Mouse (Mus musculus) brain, embryonic 18.5 days (tissue): ENCODE results near the gene Mthfd2l.
A peak's percentile ranks its signal among the peaks of the same experiment; 100 is the strongest.

ENCODE experiments used
- DNase-seq: peaks from one replicate; pipeline ENCODE4 v3.0.0-alpha.2; 2012; ENCODE audit warnings: low read depth, low spot score

The Mthfd2l gene

GRCm38 (mm10) chr5:90930971-90931851 lies at the start of gene Mthfd2l:
Mthfd2l (plus strand) TSS chr5:90931117.
- DNase-seq, result peak; percentile 54

GRCm38 (mm10) chr5:90881682-90882081 lies 49.2 kb upstream of the Mthfd2l start:
- DNase-seq, result no peak

- DNase-seq, result no peak
These were observed 48.8 kb upstream of the Mthfd2l start for GRCm38 (mm10) chr5:90882146-90882545.

- no peak for DNase-seq
These were observed 46.2 kb upstream of the Mthfd2l start for GRCm38 (mm10) chr5:90884628-90885242.

GRCm38 (mm10) chr5:90888661-90889060 lies 42.3 kb upstream of the Mthfd2l start:
- DNase-seq, result no peak

GRCm38 (mm10) chr5:90890519-90891463 lies 40.1 kb upstream of the Mthfd2l start, which contains the start of gene Cxcl1:
Cxcl1 (plus strand) TSS chr5:90891241.
- DNase-seq, result no peak

GRCm38 (mm10) chr5:90891464-90891813 lies 39.5 kb upstream of the Mthfd2l start:
- DNase-seq, result no peak

GRCm38 (mm10) chr5:90894231-90894630 lies 36.7 kb upstream of the Mthfd2l start:
- DNase-seq, result no peak

GRCm38 (mm10) chr5:90897429-90897828 lies 33.5 kb upstream of the Mthfd2l start:
- DNase-seq, result no peak

- no peak for DNase-seq
These were observed 31.6 kb upstream of the Mthfd2l start for GRCm38 (mm10) chr5:90899308-90899707.

GRCm38 (mm10) chr5:90900147-90900546 lies 30.8 kb upstream of the Mthfd2l start:
- DNase-seq, result no peak

GRCm38 (mm10) chr5:90900688-90901087 lies 30.2 kb upstream of the Mthfd2l start:
- no peak for DNase-seq

GRCm38 (mm10) chr5:90902380-90903260 lies 28.3 kb upstream of the Mthfd2l start:
- DNase-seq, result no peak

GRCm38 (mm10) chr5:90903339-90904020 lies 27.4 kb upstream of the Mthfd2l start, which contains the start of gene Cxcl2:
Cxcl2 (plus strand) TSS chr5:90903871.
- DNase-seq, result no peak

GRCm38 (mm10) chr5:90908983-90909382 lies 21.9 kb upstream of the Mthfd2l start:
- DNase-seq, result peak; percentile 39

GRCm38 (mm10) chr5:90919495-90919894 lies 11.4 kb upstream of the Mthfd2l start:
- DNase-seq, result no peak

- DNase-seq, result no peak
These were observed 8.0 kb upstream of the Mthfd2l start for GRCm38 (mm10) chr5:90922958-90923357.

- DNase-seq, result no peak
These were observed 371 bp upstream of the Mthfd2l start for GRCm38 (mm10) chr5:90930546-90930945.

GRCm38 (mm10) chr5:90931911-90932310 lies 994 bp downstream of the Mthfd2l start:
- DNase-seq, result peak; percentile 24

GRCm38 (mm10) chr5:90936706-90937105 lies 5.8 kb downstream of the Mthfd2l start:
- no peak for DNase-seq
